Mouse (Mus musculus) E14TG2a.4 (cell line): ENCODE data around the gene Tbc1d14.
A peak's percentile ranks its signal among the peaks of the same experiment; 100 is the strongest.

Experiments used
- H3K27me3 ChIP-seq: 2 replicates; pipeline ENCODE4 v1.6.1; 2014; ENCODE audit warnings: low read length, control low read depth; ENCODE audit not compliant: insufficient read depth
- H3K36me3 ChIP-seq: 2 replicates; pipeline ENCODE4 v1.6.1; 2014; ENCODE audit warnings: low read length, control low read depth; ENCODE audit not compliant: insufficient read depth
- H3K4me1 ChIP-seq: replicated peaks from 2 replicates; pipeline ENCODE4 v1.6.1; 2014; ENCODE audit warnings: low read depth, low read length, control low read depth
- H3K4me3 ChIP-seq: replicated peaks from 2 replicates; pipeline ENCODE4 v1.5.1; 2014; ENCODE audit warnings: mild to moderate bottlenecking, low read length
- H3K9me3 ChIP-seq: 2 replicates; pipeline ENCODE4 v1.6.1; 2014; ENCODE audit warnings: low read length, control low read depth
- CTCF ChIP-seq: conservative IDR thresholded peaks from 2 replicates; pipeline ENCODE4 v1.5.1; 2014; ENCODE audit warnings: low read length
- NANOG ChIP-seq: IDR thresholded peaks from 2 replicates; pipeline ENCODE4 v1.6.1; 2014; ENCODE audit warnings: borderline replicate concordance, low read length, mixed read lengths
- POU5F1 ChIP-seq: IDR thresholded peaks from 2 replicates; pipeline ENCODE4 v1.6.1; 2014; ENCODE audit warnings: low read length, borderline replicate concordance

The Tbc1d14 gene

GRCm38 (mm10) chr5:36465889-36466288 is 127.2 kb downstream of the Tbc1d14 start:
- Histone ChIP-seq H3K27me3 (no peaks in the 10 kb centered on the region), H3K4me1 (peaks cover 61% of the 10 kb centered on the region), H3K36me3 (peaks cover 44% of the 10 kb centered on the region), H3K4me3 (peak overlapping the region; percentile 100), H3K9me3 (no peaks in the 10 kb centered on the region)
- no peak for TF ChIP-seq NANOG
- TF ChIP-seq POU5F1, result no peak
- TF ChIP-seq CTCF, result no peak

GRCm38 (mm10) chr5:36464709-36465661 is 128.1 kb downstream of the Tbc1d14 start, which contains the start of gene Grpel1:
Gene Grpel1 (plus strand): TSS chr5:36464998.
- no peak for TF ChIP-seq POU5F1
- Histone ChIP-seq H3K36me3 (peaks cover 35% of the 10 kb centered on the region), H3K4me1 (peaks cover 61% of the 10 kb centered on the region), H3K4me3 (peak within 1 kb of the TSS; percentile 100), H3K9me3 (no peaks in the 10 kb centered on the region), H3K27me3 (no peaks in the 10 kb centered on the region)

GRCm38 (mm10) chr5:36463391-36463790 is 129.7 kb downstream of the Tbc1d14 start:
- Histone ChIP-seq H3K9me3 (no peaks in the 10 kb centered on the region), H3K36me3 (peaks cover 19% of the 10 kb centered on the region), H3K27me3 (no peaks in the 10 kb centered on the region), H3K4me1 (peaks cover 57% of the 10 kb centered on the region), H3K4me3 (no peak overlapping the region)
- TF ChIP-seq CTCF (no peak), POU5F1 (no peak), NANOG (no peak)

- Histone ChIP-seq H3K9me3 (no peaks in the 10 kb centered on the region), H3K4me1 (peaks cover 51% of the 10 kb centered on the region), H3K36me3 (peaks cover 14% of the 10 kb centered on the region), H3K27me3 (no peaks in the 10 kb centered on the region), H3K4me3 (no peak overlapping the region)
- TF ChIP-seq POU5F1 (no peak), NANOG (no peak), CTCF (peak; percentile 85)
Measured at GRCm38 (mm10) chr5:36462810-36463209, 130.3 kb downstream of the Tbc1d14 start.

- H3K9me3 ChIP-seq, result no peaks in the 10 kb centered on the region
- no peaks in the 10 kb centered on the region for H3K36me3 ChIP-seq
- H3K4me3 ChIP-seq, result no peak overlapping the region
- peaks cover 40% of the 10 kb centered on the region for H3K4me1 ChIP-seq
- peaks cover 3% of the 10 kb centered on the region; the same call in 1 of the 2 replicates for H3K27me3 ChIP-seq
- TF ChIP-seq NANOG (no peak), POU5F1 (no peak), CTCF (no peak)
Measured at GRCm38 (mm10) chr5:36461231-36461630, 131.8 kb downstream of the Tbc1d14 start.

- Histone ChIP-seq H3K36me3 (no peaks in the 10 kb centered on the region), H3K9me3 (no peaks in the 10 kb centered on the region), H3K27me3 (peaks cover 9% of the 10 kb centered on the region; the same call in 1 of the 2 replicates), H3K4me3 (no peak overlapping the region), H3K4me1 (peaks cover 35% of the 10 kb centered on the region)
- TF ChIP-seq CTCF (no peak), NANOG (no peak), POU5F1 (no peak)
Measured at GRCm38 (mm10) chr5:36460712-36461111, 132.4 kb downstream of the Tbc1d14 start.

- Histone ChIP-seq H3K4me1 (peaks cover 27% of the 10 kb centered on the region), H3K27me3 (peaks cover 9% of the 10 kb centered on the region; the same call in 1 of the 2 replicates), H3K9me3 (no peaks in the 10 kb centered on the region), H3K36me3 (no peaks in the 10 kb centered on the region), H3K4me3 (no peak overlapping the region)
- no peak for TF ChIP-seq POU5F1
- peak; percentile 62 for TF ChIP-seq CTCF
Measured at GRCm38 (mm10) chr5:36458926-36459325, 134.2 kb downstream of the Tbc1d14 start.

- no peak for TF ChIP-seq NANOG
- TF ChIP-seq CTCF, result no peak
- no peak for TF ChIP-seq POU5F1
Measured at GRCm38 (mm10) chr5:36457706-36458105, 135.4 kb downstream of the Tbc1d14 start.

GRCm38 (mm10) chr5:36452821-36453220 is 140.3 kb downstream of the Tbc1d14 start:
- Histone ChIP-seq H3K9me3 (no peaks in the 10 kb centered on the region), H3K4me1 (peaks cover 2% of the 10 kb centered on the region; the same call in 1 of the 2 replicates), H3K36me3 (no peaks in the 10 kb centered on the region), H3K4me3 (no peak overlapping the region), H3K27me3 (peaks cover 9% of the 10 kb centered on the region)
- TF ChIP-seq NANOG (no peak), CTCF (no peak), POU5F1 (no peak)

More at GRCm38 (mm10) chr5:36457706-36458105, 135.4 kb downstream of the Tbc1d14 start:
- H3K4me1 ChIP-seq, result peaks cover 18% of the 10 kb centered on the region
- peaks cover 9% of the 10 kb centered on the region for H3K27me3 ChIP-seq
- no peaks in the 10 kb centered on the region for H3K9me3 ChIP-seq
- H3K4me3 ChIP-seq, result no peak overlapping the region
- no peaks in the 10 kb centered on the region for H3K36me3 ChIP-seq
